Mouse (Mus musculus): Measurements from ENCODE around the gene Rhoj.

DNA sequence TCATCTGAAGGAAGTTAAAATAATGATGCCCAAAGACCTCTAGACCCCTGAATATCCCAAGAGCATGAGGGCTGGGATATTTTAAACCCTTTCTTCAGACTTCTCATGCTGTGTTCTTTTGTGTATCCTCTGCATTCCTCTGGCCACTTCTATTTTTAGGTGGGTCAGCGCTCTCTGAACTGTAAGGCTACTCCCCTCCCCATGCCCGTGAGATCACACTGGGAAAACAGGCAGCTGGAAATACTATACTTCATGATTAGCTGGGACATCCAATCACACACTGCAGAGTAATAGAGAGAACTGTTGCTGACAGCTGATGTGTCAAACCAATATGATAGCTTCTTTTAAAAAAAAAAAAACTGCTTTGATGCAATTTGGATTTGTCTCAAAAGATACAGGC, 51.4 kb downstream of the Rhoj start:
- TF ChIP-seq CTCF (IDR thresholded peaks at IDR 0.05) (no peak), EP300 (IDR thresholded peaks at IDR 0.05; ENCODE audit: insufficient read depth, low read depth, low read length) (no peak), POLR2A (IDR thresholded peaks at IDR 0.05; ENCODE audit: insufficient read depth, low read depth, low read length) (no peak)

Data from heart, adult 2 months (tissue).